Mouse (Mus musculus) olfactory bulb, adult 2 months (tissue): Measurements from ENCODE around the gene Cxcr6. TPM values are rescaled to one million over a fixed set of nuclear protein-coding genes. Genes with fewer than 3 reads are reported as not detected.
A peak's percentile ranks its signal among the peaks of the same experiment; 100 is the strongest.

ENCODE experiments used
- H3K27ac ChIP-seq: fragments of 200-500 bp; 2 replicates; pipeline ENCODE4 v1.5.1; 2012; ENCODE audit warnings: low read depth, low read length; ENCODE audit not compliant: insufficient read depth
- H3K4me1 ChIP-seq: fragments of 200-500 bp; 2 replicates; pipeline ENCODE4 v1.6.1; 2012; ENCODE audit warnings: low read length; ENCODE audit not compliant: control insufficient read depth, insufficient read depth
- H3K4me3 ChIP-seq: fragments of 200-500 bp; 2 replicates; pipeline ENCODE4 v1.5.1; 2012; ENCODE audit warnings: mild to moderate bottlenecking, low read depth, low read length, moderate library complexity; ENCODE audit not compliant: insufficient read depth
- CTCF ChIP-seq: fragments of 200-500 bp; IDR thresholded peaks from 2 replicates; pipeline ENCODE4 v1.5.1; 2012; ENCODE audit warnings: low read depth, mild to moderate bottlenecking, low read length, moderate library complexity; ENCODE audit not compliant: insufficient read depth
- POLR2A ChIP-seq: fragments of 200-500 bp; IDR thresholded peaks from 2 replicates; pipeline ENCODE4 v1.6.1; 2012; ENCODE audit warnings: mild to moderate bottlenecking, low read depth, low read length, moderate library complexity; ENCODE audit not compliant: insufficient read depth
- WGBS: fragments of 180-500 bp; shearing (Covaris S2); methylation state at CpG from one replicate; pipeline ENCODE4 v1.1.7; 2018; 5-methylcytosine and 5-hydroxymethylcytosine counted together
- polyA plus RNA-seq: library from polyadenylated mRNA; stranded (reverse); fragments of >200 nt; gene quantifications from 2 replicates; pipeline ENCODE4 v1.2.4, GENCODE M21; 2012; ENCODE audit warnings: low replicate concordance; ENCODE audit not compliant: missing spikeins, insufficient read depth, insufficient read length

The Cxcr6 gene
- polyA plus RNA-seq, 1 experiment, result not detected

DNA sequence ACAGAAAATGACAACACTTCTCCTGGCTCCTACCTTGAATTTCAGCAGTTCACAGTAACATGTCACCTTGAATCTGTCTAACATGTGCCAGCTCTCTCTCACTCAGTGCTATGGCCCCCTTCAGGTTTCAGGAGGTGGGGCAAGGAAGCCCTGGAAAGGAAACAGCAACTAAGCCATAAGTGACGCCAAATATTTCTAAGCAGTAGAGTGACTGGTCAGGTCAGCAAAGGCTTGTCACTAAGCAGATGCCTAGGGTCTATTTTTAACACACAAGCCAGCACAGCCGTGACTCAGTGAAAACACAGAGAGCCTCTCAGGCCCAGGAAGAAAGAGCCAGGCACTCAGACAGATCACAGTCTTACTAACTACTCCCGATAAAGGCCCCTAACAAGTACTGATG lies 38.8 kb downstream of the Cxcr6 start:
- H3K27ac ChIP-seq, result peak overlapping the region; percentile 15; the same call in 1 of the 2 replicates
- no peak overlapping the region for H3K4me3 ChIP-seq
- H3K4me1 ChIP-seq, result no peaks in the 10 kb centered on the region
- TF ChIP-seq POLR2A (no peak), CTCF (no peak)
- 46% methylated on average over 3 of the region's 3 CpGs for WGBS

DNA sequence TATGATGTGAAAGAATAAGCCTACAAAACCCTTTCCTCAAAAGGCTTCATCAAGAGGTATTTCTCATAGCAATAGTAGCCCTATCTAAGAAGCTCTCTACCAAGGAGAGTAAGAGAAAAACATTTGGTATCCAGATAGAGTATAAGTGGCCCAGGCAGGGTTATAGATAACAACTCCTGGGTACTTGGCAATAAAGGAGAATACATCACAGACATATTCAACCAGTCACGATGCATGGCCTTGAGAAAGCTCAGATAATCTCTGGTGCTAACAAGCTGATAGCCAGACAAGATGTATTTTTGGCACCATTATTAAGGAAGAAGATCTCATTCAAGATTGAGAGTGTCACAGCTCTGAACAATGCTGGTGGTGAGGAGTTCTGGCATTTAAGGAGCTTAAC lies 40.2 kb downstream of the Cxcr6 start:
- no peak for TF ChIP-seq CTCF
- TF ChIP-seq POLR2A, result no peak
- Histone ChIP-seq H3K27ac (no peak overlapping the region), H3K4me3 (no peak overlapping the region), H3K4me1 (peaks cover 3% of the 10 kb centered on the region; the same call in 1 of the 2 replicates)
- 90% methylated on average over 1 of the region's 1 CpGs for WGBS

DNA sequence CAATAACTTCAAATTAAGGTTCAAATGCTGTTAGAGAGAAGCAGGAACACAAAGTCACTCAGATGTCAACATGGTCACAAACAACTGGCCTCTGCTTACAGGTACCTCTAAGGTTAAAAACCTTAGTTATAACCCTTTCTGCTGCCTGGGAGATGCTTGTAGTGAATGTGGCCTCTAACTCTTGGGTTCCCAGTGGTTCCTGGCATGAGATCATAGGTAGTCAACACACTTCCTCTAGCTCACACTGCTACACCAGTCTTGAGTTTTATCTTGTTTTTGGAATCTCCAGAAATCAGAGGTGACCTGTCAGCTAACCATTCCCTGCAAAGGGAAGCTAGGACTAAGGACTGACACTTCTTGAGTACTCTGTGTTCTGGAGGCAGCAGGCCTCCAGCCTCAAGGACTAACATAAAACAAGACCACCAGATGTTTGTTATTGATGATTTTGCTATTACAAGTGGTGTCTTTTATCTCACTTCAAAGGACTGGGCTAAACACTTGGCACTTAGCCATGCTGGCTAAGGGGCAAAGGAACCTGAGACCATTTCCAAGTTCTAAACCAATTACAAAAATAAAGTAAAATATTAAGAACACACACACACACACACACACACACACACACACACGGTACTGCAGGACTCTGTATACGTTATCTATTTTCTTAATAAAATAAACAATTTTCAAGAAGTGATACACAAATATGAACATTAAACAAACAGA lies 43.9 kb downstream of the Cxcr6 start:
- Histone ChIP-seq H3K4me3 (no peak overlapping the region), H3K27ac (no peak overlapping the region), H3K4me1 (peaks cover 3% of the 10 kb centered on the region; the same call in 1 of the 2 replicates)
- 54% methylated on average over 2 of the region's 2 CpGs for WGBS
- TF ChIP-seq CTCF, result no peak
- no peak for TF ChIP-seq POLR2A

DNA sequence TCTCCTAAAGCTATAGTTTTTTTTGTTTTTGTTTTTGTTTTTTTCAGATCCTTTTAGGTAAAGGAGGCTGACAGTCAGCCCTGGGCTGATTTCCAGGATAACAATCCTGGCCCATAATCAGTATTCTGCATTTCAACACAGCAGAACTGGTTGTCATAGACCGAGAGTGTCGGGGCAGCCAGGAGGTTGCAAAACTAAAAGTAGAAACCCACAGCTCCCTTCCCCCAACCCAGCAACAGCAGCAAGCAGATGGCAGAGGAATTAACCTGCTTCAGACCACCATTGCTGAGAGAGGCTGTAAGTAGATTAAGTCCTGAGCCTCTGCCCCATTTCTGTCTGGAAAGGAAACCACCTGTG lies 44.4 kb downstream of the Cxcr6 start:
- H3K4me1 ChIP-seq, result peaks cover 3% of the 10 kb centered on the region; the same call in 1 of the 2 replicates
- H3K4me3 ChIP-seq, result peak overlapping the region; percentile 99; the same call in 1 of the 2 replicates
- peak overlapping the region; percentile 79; the same call in 1 of the 2 replicates for H3K27ac ChIP-seq
- WGBS, result 3% methylated on average over 2 of the region's 2 CpGs
- TF ChIP-seq POLR2A (no peak), CTCF (no peak)

DNA sequence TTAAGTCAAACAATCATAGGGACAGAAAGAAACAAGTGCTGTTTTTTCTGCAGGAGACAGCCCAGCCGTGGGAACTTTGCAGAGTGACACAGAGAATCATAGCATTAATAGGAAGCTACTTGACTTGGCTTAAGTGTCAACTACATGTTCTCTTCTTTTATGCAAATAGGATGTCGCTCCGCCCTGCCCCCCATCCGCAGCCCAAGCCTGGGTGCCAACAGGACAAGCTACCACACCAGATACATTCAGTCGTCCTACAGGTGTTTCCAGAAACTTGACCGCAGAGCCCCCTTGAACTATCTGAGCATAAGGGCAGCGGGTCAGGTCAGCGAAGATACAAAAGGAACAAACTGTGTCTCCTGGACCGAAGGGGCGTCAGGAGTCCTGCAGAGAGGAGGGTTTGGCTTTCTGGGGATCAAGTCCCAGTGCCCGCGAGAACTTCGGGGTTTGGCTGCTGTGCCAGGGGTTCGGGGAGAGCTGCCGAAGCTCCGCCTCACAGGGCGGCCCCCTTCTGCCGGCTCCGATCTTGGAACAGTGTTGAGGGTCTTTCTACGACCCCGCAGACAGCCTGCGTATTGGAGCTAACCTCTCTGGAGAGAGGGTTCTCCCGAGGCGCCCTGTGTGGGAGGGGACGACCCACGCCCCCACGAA lies 44.9 kb downstream of the Cxcr6 start:
- Histone ChIP-seq H3K4me3 (peak overlapping the region; percentile 99), H3K4me1 (peaks cover 3% of the 10 kb centered on the region; the same call in 1 of the 2 replicates), H3K27ac (peak overlapping the region; percentile 79)
- no peak for TF ChIP-seq POLR2A
- no peak for TF ChIP-seq CTCF
- under 1% methylated on average over 27 of the region's 27 CpGs for WGBS

DNA sequence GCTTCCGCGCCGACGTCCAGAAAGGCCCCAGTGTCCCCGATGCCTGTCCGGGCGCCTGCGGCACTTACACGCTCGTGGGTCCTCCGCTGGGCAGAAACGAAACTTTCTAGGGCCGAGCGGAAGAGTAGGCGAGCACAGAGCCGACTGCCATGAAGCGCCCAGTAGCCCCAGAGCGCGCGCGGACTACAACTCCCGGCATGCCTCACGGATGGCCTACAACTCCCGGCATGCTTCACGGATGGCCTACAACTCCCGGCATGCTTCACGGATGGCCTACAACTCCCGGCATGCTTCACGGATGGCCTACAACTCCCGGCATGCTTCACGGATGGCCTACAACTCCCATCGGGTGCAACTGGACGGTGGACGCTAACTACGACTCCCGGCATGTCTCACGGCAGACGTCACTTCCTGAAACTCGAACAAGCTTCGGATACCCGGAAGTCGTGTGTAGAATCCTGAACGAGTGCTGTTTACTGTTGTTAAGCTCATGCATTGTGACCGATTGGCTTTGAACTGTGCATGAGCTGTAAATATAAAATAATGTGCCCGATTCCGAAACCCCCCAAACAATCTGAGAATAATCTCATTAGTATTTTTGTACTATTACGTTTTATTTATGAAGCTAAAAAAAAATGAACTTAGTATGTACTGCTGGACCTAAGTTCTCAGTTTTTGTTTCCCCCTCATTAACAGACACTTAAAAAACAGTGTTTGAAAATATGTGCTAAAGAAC lies 45.6 kb downstream of the Cxcr6 start, which contains the start of gene Fyco1:
TSS of gene Fyco1 (minus strand) at position 187 of the 736 bp plus-strand sequence.
- WGBS, result under 1% methylated on average over 47 of the region's 47 CpGs
- TF ChIP-seq POLR2A, result 0 out of 2 replicates have a peak, but pooled peaks have one; percentile 37
- TF ChIP-seq CTCF, result no peak

DNA sequence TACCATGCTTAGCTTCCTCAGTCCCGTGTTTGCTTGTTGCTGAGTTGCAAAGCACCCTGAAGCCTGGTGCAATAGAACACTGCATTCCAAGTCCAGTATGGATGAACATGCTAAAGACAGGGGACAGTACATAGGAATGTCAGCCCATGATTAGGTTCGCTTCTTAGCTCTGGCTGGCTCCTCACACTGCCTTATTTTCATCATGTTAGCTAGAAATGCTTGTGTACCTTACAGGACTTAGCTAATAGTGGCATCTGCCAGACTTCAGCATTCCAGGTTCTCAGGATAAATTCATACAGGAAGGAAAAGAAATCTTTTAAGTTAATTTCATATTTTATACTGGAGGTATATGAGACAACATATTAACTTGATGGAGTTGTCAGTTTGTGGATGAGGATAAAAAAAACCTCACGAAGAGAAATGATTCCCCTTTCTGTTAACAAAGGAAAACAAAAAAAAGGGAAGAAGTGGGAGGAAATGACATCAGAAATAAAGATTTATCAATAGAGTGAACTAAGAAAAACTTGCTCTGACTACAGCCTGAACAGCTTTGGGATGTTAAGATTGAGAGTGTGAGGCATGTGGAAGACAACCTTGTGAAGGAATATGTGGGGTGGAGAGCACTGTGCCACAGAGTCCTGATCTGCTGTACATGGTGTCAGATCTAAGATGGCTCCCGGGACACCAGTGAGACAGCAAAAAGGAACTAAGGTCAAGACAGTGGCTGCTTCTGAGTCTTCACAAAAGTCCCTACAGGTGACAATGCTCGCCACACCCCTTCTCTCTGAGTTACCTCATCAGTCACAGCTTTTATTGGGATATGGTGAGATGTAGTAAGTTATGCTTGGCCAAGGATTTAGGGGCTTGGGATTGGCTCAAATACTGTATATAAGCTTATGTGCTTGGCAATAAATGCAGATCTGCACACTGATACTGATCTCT lies 46.4 kb downstream of the Cxcr6 start:
- peaks cover 3% of the 10 kb centered on the region; the same call in 1 of the 2 replicates for H3K4me1 ChIP-seq
- no peak for TF ChIP-seq POLR2A
- no peak for TF ChIP-seq CTCF
- H3K4me3 ChIP-seq, result no peak overlapping the region
- WGBS, result 52% methylated on average over 5 of the region's 5 CpGs
- H3K27ac ChIP-seq, result no peak overlapping the region

More for the DNA sequence above, 45.6 kb downstream of the Cxcr6 start, which contains the start of gene Fyco1:
- peak within 1 kb of the TSS; percentile 99 for H3K4me3 ChIP-seq
- peaks cover 3% of the 10 kb centered on the region; the same call in 1 of the 2 replicates for H3K4me1 ChIP-seq
- H3K27ac ChIP-seq, result peak within 1 kb of the TSS; percentile 79

DNA sequence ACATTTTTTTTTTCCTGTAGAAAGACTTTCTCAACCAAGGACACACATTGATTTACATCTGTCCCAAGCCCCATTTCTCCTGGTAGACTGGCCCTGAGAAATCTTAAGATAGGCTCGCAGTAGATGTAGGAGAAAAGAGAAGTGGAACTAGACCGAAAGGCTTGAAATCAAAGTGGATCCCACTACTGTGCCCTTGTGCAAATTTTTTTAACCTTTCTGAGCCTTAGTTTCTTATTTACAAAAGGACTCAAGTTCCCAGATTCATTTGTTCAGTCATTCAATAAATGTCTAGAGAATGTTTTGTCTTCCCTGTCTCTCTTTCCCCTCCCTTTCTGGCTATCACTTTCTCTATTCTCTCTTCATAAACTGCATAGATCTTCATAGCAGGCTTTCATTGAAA lies 50.6 kb downstream of the Cxcr6 start:
- TF ChIP-seq POLR2A (no peak), CTCF (no peak)
- 87% methylated on average over 2 of the region's 2 CpGs for WGBS
- no peak overlapping the region for H3K4me3 ChIP-seq

More for the DNA sequence above, 50.6 kb downstream of the Cxcr6 start:
- Histone ChIP-seq H3K4me1 (no peaks in the 10 kb centered on the region), H3K27ac (no peak overlapping the region)

Other genes starting within 250 kb of the Cxcr6 start
- not detected in 2 replicates for gene Slc6a20b, start 173.9 kb upstream of the Cxcr6 start, polyA plus RNA-seq
- 500 TPM in 1 of 2 replicates, not detected in the other for gene Ccr9, start 128.0 kb upstream of the Cxcr6 start, polyA plus RNA-seq
- gene Slc6a20a, start 127.6 kb upstream of the Cxcr6 start, polyA plus RNA-seq, result not detected in 2 replicates
- gene Lztfl1, start 88.8 kb upstream of the Cxcr6 start, polyA plus RNA-seq, result not detected in 2 replicates
- not detected in 2 replicates for gene Fyco1, start 45.4 kb downstream of the Cxcr6 start, polyA plus RNA-seq
- not detected in 2 replicates for gene Xcr1, start 55.6 kb downstream of the Cxcr6 start, polyA plus RNA-seq
- gene Ccr1, start 162.2 kb downstream of the Cxcr6 start, polyA plus RNA-seq, result not detected in 2 replicates
- gene Ccr1l1, start 171.9 kb downstream of the Cxcr6 start, polyA plus RNA-seq, result not detected in 2 replicates
- not detected in 2 replicates for gene Ccr3, start 215.5 kb downstream of the Cxcr6 start, polyA plus RNA-seq